Mouse (Mus musculus) heart, adult 8-10 months (tissue): Measurements from ENCODE around the gene BC049352. TPM values are rescaled to one million over a fixed set of nuclear protein-coding genes. Genes with fewer than 3 reads are reported as not detected.

ENCODE experiments used
- DNase-seq: peaks from one replicate; pipeline ENCODE4 v3.0.0; 2022; ENCODE audit warnings: low spot score
- total RNA-seq, 4 experiments: library from RNA; stranded (reverse); gene quantifications; 2 replicates each; pipeline ENCODE4 v1.2.4; 2022

Gene BC049352
- total RNA-seq, 4 experiments from 2014 or later: not detected

GRCm38 (mm10) chr9:45189661-45190174 lies 7.9 kb downstream of the BC049352 start:
- DNase-seq: no peak

- no peak for DNase-seq
Observed at GRCm38 (mm10) chr9:45195468-45195867, 13.7 kb downstream of the BC049352 start.

DNA sequence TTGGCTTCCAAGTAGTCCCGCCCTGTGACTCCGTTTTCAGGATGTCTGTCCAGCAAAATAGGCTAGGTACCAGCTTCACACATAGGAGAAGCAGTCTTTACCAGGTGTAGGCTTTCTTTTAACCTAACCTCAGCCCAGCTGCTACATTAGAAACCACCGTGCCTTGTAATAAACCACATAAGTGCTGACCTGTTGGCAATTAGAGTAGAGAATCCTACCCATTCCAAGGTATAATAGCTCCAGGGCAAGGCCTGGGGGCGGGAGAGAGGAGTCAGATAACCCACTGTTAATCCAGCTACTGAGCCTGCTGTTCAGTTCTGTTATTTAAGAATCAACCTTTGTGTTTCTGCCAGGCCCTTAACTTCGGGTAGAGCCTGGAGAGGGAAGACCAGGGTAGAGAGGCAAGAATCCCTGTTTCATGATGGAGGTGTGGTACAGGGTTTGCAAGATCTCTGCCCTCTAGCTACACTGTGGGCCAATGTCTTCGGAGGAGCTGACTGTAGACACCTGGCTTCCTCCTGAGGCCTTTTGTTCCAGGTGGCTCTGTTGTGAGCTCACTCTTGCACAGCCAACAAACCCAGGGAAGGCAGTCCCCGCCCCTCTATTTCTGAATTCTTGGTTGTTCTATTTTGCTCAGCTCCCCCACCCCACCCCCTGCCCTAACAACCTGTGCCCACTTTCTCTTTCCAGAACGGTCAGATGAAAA lies 14.5 kb downstream of the BC049352 start:
- no peak for DNase-seq

DNA sequence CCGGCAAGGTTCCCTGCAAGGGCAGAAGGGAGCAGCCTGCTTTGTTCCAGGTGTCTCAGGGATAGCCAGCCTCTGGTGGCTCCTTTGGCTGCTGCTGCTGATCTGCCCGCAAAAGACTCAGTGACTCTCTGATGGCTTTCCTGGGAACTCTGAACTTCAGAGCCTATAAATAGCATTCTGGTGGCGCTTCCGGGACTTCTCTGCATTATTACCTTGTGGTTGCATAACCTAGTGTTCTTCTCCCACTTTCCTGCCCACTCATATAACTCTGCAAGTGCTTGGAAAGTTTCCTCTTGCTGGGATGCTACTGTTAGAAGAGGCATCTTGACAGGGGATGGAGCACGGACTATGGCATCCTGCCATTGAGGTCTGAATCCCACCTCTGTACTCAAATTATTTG lies 15.7 kb downstream of the BC049352 start:
- DNase-seq: no peak

DNA sequence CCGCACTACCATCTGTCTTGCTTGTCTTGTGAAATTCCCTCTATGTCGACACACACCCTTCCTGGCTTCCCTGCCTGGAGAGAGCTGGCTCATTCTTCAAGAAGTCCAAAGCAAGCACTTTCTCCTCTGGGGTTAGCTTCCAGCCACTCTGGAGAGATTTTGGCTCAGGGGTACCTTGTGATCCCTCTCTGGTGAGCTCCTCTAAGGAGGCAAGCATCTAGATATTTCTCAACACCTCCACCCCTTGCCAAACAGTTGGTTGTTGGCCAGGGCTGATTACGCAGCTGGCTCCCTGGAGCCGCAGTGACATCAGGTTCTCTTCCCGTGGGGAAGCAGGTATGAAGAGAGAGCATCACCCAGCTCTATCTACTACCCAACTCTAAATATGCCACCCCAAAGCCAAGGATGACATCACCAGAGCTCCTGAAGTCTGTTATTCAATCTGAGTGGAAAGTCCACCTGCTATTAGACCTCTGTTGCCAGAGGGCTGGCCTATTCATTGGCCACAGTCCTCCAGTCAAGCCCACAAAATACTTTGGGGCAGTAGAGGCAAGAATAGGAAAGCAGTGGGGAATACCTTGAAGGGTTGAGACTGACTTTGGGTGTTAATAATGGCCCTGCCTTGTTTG lies 19.6 kb downstream of the BC049352 start:
- DNase-seq: no peak

GRCm38 (mm10) chr9:45202021-45202798 lies 20.4 kb downstream of the BC049352 start:
- no peak for DNase-seq

- no peak for DNase-seq
Observed at GRCm38 (mm10) chr9:45203797-45204410, 22.1 kb downstream of the BC049352 start, which contains the start of gene Tmprss4. Gene Tmprss4, minus strand, starts transcription at chr9:45204092.

DNA sequence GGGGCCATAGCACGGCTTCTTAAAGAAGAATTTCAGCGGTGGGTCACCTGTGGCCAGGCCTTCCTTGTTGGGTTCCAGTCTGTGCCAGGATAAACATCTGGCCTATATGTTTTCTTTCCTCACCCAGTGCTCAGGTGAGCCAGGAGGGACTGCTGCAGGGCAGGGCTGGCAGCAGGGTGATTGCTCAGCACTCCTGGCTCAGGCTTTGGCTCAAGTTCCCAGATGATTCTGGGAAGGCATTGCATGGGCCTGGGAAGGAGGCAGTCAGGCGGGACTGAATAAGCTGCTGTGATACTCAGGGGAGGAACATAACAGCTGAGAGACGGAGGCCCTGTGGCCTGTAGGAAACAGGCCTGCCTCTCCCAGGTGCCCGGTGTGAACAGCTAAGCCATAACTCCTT lies 23.3 kb downstream of the BC049352 start:
- no peak for DNase-seq

DNA sequence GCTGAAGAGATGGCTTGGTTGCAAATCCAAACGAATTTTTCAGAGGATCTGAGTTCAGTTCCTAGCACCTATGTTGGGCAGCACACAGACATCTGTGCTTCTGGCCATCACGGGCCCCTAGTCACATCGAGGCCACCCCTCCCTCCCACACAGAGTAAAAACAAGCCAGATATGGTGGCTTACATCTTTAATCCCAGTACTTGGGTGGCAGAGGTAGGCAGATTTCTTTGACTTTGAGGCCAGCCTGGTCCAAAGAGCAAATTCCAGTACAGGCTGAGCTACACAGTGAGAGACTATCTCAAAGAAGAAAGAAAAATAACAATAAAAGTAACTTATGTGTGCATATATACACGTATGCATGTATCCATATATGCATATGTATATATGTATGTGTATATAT lies 24.3 kb downstream of the BC049352 start:
- DNase-seq: no peak

DNA sequence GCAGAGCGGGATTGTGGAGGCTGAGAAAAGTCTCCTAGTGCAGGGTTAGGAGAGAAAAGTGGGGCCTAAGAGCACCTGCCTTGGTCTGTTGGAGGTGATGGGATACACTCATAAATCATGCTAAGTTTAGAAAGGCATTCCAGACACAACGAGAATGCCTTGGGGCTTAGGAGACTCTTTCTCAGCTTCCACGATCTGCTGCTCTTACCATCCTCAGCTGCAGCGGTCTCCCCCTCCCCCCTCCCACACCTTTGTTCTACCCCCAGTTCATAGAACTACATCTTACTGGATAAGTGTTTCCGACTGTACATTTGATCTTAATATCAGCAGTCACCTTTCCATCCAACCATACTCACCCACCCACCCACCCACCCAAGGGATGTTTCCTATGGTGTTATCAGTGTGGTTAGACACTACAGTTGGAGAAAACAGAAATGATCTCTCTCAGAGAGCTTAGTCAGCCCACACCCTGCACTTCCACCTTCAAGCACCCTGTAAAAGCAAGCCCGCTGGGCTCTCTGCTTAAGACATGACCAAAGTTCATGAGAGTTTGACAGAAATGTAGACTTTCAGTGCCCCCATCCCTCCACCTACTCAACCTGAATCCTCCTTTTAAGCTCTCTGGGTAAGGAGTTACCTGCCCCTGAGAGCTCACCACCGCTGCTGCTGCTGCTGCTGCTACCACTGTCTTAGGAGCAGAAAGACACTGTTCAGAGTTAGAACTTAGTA lies 25.4 kb downstream of the BC049352 start:
- DNase-seq: no peak

- no peak for DNase-seq
Observed at GRCm38 (mm10) chr9:45212001-45212400, 30.2 kb downstream of the BC049352 start.

GRCm38 (mm10) chr9:45215526-45216179 lies 33.8 kb downstream of the BC049352 start:
- no peak for DNase-seq

DNA sequence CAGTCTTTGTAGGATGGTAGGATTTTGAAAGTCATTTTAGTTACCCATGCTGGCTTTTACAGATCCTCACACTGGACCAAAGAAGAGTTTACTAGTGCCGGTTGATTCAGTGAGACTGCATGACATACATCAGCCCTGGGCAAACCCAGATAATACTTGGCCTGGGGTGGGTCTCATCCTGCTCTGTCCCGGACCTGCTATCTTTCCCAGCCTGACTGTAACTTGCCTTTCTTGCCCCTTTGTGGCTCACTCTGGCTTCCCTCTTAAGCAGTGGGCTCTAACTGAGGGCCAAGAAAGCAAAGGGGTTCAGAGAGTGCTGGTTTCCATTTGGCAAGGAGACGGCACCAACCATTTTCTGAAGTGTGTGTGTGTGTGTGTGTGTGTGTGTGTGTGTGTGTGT lies 37.8 kb downstream of the BC049352 start:
- no peak for DNase-seq

- DNase-seq: peak; percentile 85
Observed at GRCm38 (mm10) chr9:45221567-45221966, 39.8 kb downstream of the BC049352 start.

GRCm38 (mm10) chr9:45229359-45229758 lies 47.6 kb downstream of the BC049352 start:
- no peak for DNase-seq

GRCm38 (mm10) chr9:45235668-45236227 lies 53.9 kb downstream of the BC049352 start:
- no peak for DNase-seq

DNA sequence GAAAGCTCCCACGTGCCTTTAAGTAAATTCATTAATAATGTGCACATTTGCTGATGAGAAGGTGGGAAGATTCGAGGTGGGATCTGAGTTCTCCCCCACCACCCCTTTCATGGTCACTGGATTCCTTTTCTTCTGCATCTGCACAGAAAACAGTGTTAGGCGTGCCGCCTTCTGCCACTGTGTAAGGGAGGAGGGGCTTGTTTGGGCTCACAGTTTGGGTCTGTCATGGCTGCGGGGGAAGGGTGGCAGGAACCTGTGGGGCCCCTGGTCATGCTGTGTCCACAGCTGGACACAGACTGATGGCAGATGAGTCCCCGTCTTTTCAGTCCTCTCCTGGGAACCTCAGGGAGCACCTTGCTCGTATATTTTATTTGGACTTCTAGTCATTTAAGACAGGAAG lies 54.9 kb downstream of the BC049352 start:
- no peak for DNase-seq

GRCm38 (mm10) chr9:45241397-45241796 lies 59.6 kb downstream of the BC049352 start:
- DNase-seq: no peak

GRCm38 (mm10) chr9:45245432-45245831 lies 63.6 kb downstream of the BC049352 start:
- peak; percentile 31 for DNase-seq

- DNase-seq: peak; percentile 47
Observed at GRCm38 (mm10) chr9:45246060-45246459, 64.3 kb downstream of the BC049352 start.
